Mouse (Mus musculus) heart, adult 18-20 months (tissue): ENCODE measurements around the gene Rpl18. TPM values are rescaled to one million over a fixed set of nuclear protein-coding genes. Genes with fewer than 3 reads are reported as not detected.
A peak's percentile ranks its signal among the peaks of the same experiment; 100 is the strongest.

ENCODE experiments used
- DNase-seq, 2 experiments: peaks; one replicate each; pipeline ENCODE4 v3.0.0; 2021 to 2022; ENCODE audit warnings: mixed read lengths in 1 of 2
- total RNA-seq, 2 experiments: library from RNA; stranded (reverse); gene quantifications; 2 replicates each; pipeline ENCODE4 v1.2.3; 2021

Gene Rpl18
- total RNA-seq, 2 experiments from 2014 or later = 574 to 615 TPM

GRCm38 (mm10) chr7:45700301-45701015 lies 14.8 kb upstream of the Rpl18 start:
- DNase-seq = peak; percentile 90 to 92

- DNase-seq = no peak
Measured at GRCm38 (mm10) chr7:45701072-45701471, 14.2 kb upstream of the Rpl18 start.

GRCm38 (mm10) chr7:45701607-45702006 lies 13.7 kb upstream of the Rpl18 start:
- DNase-seq = no peak

GRCm38 (mm10) chr7:45702316-45702715 lies 12.9 kb upstream of the Rpl18 start:
- no peak for DNase-seq

GRCm38 (mm10) chr7:45702809-45703520 lies 12.3 kb upstream of the Rpl18 start:
- DNase-seq = no peak

- DNase-seq = no peak
Measured at GRCm38 (mm10) chr7:45703521-45704033, 11.7 kb upstream of the Rpl18 start.

- peak; percentile 66 to 71 for DNase-seq
Measured at GRCm38 (mm10) chr7:45704046-45704559, 11.2 kb upstream of the Rpl18 start.

GRCm38 (mm10) chr7:45704730-45705442 lies 10.4 kb upstream of the Rpl18 start, which contains the start of gene Dbp:
TSS of gene Dbp (plus strand) at chr7:45705088.
- DNase-seq = peak; percentile 99 to 100

- DNase-seq = peak in 1 of 2 experiments; percentile 37
Measured at GRCm38 (mm10) chr7:45705443-45705864, 9.8 kb upstream of the Rpl18 start.

GRCm38 (mm10) chr7:45705873-45706281 lies 9.4 kb upstream of the Rpl18 start:
- peak; percentile 86 to 92 for DNase-seq

GRCm38 (mm10) chr7:45706721-45707241 lies 8.5 kb upstream of the Rpl18 start:
- DNase-seq = peak; percentile 87 to 90

- peak; percentile 98 to 99 for DNase-seq
Measured at GRCm38 (mm10) chr7:45707375-45707967, 7.8 kb upstream of the Rpl18 start.

- DNase-seq = peak; percentile 58 to 64
Measured at GRCm38 (mm10) chr7:45708221-45708761, 7.0 kb upstream of the Rpl18 start.

GRCm38 (mm10) chr7:45709036-45709435 lies 6.2 kb upstream of the Rpl18 start:
- DNase-seq = peak in 1 of 2 experiments; percentile 19

- no peak for DNase-seq
Measured at GRCm38 (mm10) chr7:45709677-45710355, 5.4 kb upstream of the Rpl18 start.

GRCm38 (mm10) chr7:45710477-45711191 lies 4.6 kb upstream of the Rpl18 start:
- no peak for DNase-seq

GRCm38 (mm10) chr7:45711316-45712021 lies 3.8 kb upstream of the Rpl18 start:
- DNase-seq = no peak

GRCm38 (mm10) chr7:45712022-45712757 lies 3.1 kb upstream of the Rpl18 start:
- peak; percentile 52 to 59 for DNase-seq

- peak in 1 of 2 experiments; percentile 8 for DNase-seq
Measured at GRCm38 (mm10) chr7:45713396-45713795, 1.9 kb upstream of the Rpl18 start.
